Mouse (Mus musculus) heart, adult 2 months (tissue): ENCODE results near the gene Sdccag8.

Experiments used
- CTCF ChIP-seq: fragments of 200-600 bp; IDR thresholded peaks from 2 replicates; pipeline ENCODE4 v1.8.1; 2022; ENCODE audit warnings: antibody characterized with exemption, mild to moderate bottlenecking, moderate library complexity
- POLR2A ChIP-seq: fragments of 200-500 bp; IDR thresholded peaks from 2 replicates; pipeline ENCODE4 v1.6.1; 2011; ENCODE audit warnings: mild to moderate bottlenecking, low read depth, low read length, control low read depth; ENCODE audit not compliant: insufficient read depth

DNA sequence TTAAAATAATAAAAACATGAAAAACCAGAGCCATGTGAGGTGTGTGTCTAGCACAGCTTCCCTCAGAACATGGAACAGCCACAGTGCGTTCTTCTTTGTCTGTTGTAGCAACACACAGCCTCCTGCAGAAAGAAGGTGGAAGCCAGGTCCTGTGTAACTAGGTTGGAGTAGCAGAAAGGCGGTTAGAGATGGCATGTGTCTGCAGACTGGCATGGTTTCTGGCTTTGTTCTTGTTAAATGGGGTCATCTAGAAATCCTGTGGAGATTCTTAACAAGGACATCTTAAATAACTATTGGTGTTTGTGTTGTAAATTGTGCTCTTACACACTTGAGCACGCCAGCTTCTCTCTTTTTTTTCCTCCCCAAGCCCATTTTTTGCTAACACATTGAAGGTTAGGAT, 181.7 kb downstream of the Sdccag8 start:
- TF ChIP-seq POLR2A (no peak), CTCF (no peak)
